ENCODE assay signal across 9 mouse cellular contexts in the genomic region with DNA sequence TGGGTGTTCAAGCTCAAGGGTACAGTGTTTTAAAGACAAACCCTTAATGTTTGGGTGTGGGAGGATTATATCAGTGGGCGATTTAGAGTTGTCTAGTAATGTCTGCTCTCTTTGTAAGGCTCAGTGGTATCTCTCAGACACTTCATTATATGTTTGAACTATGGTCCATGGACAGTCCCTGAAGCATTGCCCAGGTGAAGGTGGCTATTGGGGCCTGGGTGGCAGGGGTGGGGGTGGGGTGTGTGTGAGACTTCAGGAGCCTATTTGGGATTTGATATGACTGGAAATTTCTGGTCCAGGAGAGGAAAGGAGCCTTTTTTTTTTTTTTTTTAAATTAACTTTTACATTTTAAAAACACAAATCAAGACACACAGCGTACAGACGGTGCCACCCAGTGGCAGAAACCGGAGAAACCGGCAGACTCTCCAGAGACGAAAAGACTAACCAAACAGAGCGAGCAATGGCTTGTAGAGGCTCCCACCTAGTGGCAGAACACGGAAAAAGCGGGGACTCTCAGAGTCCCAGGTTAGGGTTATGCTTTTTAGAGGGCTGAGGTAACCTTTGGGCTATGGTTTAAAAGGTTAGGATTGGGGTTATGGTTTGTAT. TPM values are rescaled to one million over a fixed set of nuclear protein-coding genes. Genes with fewer than 3 reads are reported as not detected.
DNase-seq lines count a peak whose midpoint lies in the region; ATAC-seq and TF ChIP-seq lines count a peak whose summit lies in the region.
"Had no signal": no experiment of that assay in that cellular context is flagged by ENCODE, and none has a peak within 500 bp of the region (broad histone marks: within the 10 kb centered on the region; RNA-seq: fewer than 3 reads in every experiment).

No protein-coding gene starts in this region.

- ATAC-seq in forebrain, embryonic 16.5 days: peak; percentile 98
- peak; percentile 79 to 80 for ATAC-seq in hematopoietic stem cell, adult 5-6 weeks (replicated peaks in 1 of 2; ENCODE audit: insufficient read depth in 1 of 2, low FRiP score in 2 of 2, low TSS enrichment in 1 of 2, low read depth in 1 of 2, poor library complexity in 2 of 2, severe bottlenecking in 2 of 2)
- ATAC-seq in lung, embryonic 15.5 days (ENCODE audit: borderline replicate concordance, extremely low read depth, low FRiP score, low TSS enrichment): peak; percentile 80; the same call in 1 of the 2 replicates

- no peak overlapping the region for H3K4me3 ChIP-seq in E14TG2a.4 (replicated peaks; ENCODE audit: low read length)
- H3K4me3 ChIP-seq in forebrain, embryonic 16.5 days (replicated peaks; ENCODE audit: low read length): no peak overlapping the region
- H3K4me3 ChIP-seq in lung, embryonic 15.5 days: no peak overlapping the region
- H3K4me3 ChIP-seq: liver, embryonic 15.5 days had no signal

- 3% methylated on average over 9 of the region's 9 CpGs for WGBS in forebrain, embryonic 16.5 days
- 3% methylated on average over 9 of the region's 9 CpGs for WGBS in lung, embryonic 15.5 days

- no peak overlapping the region for H3K9ac ChIP-seq in forebrain, embryonic 16.5 days (replicated peaks; ENCODE audit: low read depth, low read length)
- no peak overlapping the region for H3K9ac ChIP-seq in lung, embryonic 15.5 days
- H3K9ac ChIP-seq: liver, embryonic 15.5 days had no signal

- H3K4me2 ChIP-seq in forebrain, embryonic 16.5 days (ENCODE audit: low read length): no peak overlapping the region
- no peak overlapping the region for H3K4me2 ChIP-seq in lung, embryonic 15.5 days
- H3K4me2 ChIP-seq: liver, embryonic 15.5 days had no signal

- DNase-seq in c-Kit-positive CD71-positive TER-119-positive erythroid progenitor cells, embryonic 14.5 days (ENCODE audit: low spot score): peak; percentile 35
- DNase-seq in layer of hippocampus, adult 8-10 months (ENCODE audit: low spot score in 2 of 2): peak; percentile 79 to 93
- DNase-seq in ovary, postnatal 14 days (ENCODE audit: low spot score): peak; percentile 79
- DNase-seq in thymus, postnatal 10 days (ENCODE audit: low spot score in 2 of 2): peak; percentile 77 to 88

- peak; percentile 89 for TF ChIP-seq CTCF in E14TG2a.4 (conservative IDR thresholded peaks at IDR 0.05; ENCODE audit: low read length)

- H3K27me3 ChIP-seq in E14TG2a.4 (ENCODE audit: insufficient read depth, low read length): peaks cover 14% of the 10 kb centered on the region
- H3K27me3 ChIP-seq in forebrain, embryonic 16.5 days (replicated peaks; ENCODE audit: control insufficient read depth, insufficient read depth, low read length): no peaks in the 10 kb centered on the region
- no peaks in the 10 kb centered on the region for H3K27me3 ChIP-seq in lung, embryonic 15.5 days
- H3K27me3 ChIP-seq: liver, embryonic 15.5 days had no signal

- no peaks in the 10 kb centered on the region for H3K36me3 ChIP-seq in E14TG2a.4 (ENCODE audit: insufficient read depth, low read length)
- no peaks in the 10 kb centered on the region for H3K36me3 ChIP-seq in forebrain, embryonic 16.5 days (ENCODE audit: control insufficient read depth, insufficient read depth)
- H3K36me3 ChIP-seq in lung, embryonic 15.5 days: no peaks in the 10 kb centered on the region
- H3K36me3 ChIP-seq: liver, embryonic 15.5 days had no signal

- H3K9me3 ChIP-seq in E14TG2a.4 (ENCODE audit: low read length): no peaks in the 10 kb centered on the region
- no peaks in the 10 kb centered on the region for H3K9me3 ChIP-seq in forebrain, embryonic 16.5 days (ENCODE audit: control insufficient read depth, low read length)
- H3K9me3 ChIP-seq in lung, embryonic 15.5 days: no peaks in the 10 kb centered on the region
- H3K9me3 ChIP-seq: liver, embryonic 15.5 days had no signal

- no peak overlapping the region for H3K27ac ChIP-seq in forebrain, embryonic 16.5 days (ENCODE audit: low read length)
- H3K27ac ChIP-seq in lung, embryonic 15.5 days: no peak overlapping the region
- H3K27ac ChIP-seq: liver, embryonic 15.5 days had no signal

- peaks cover 22% of the 10 kb centered on the region for H3K4me1 ChIP-seq in E14TG2a.4 (replicated peaks; ENCODE audit: low read depth, low read length)
- H3K4me1 ChIP-seq in forebrain, embryonic 16.5 days (replicated peaks; ENCODE audit: control insufficient read depth, insufficient read depth, low read length): no peaks in the 10 kb centered on the region
- H3K4me1 ChIP-seq in lung, embryonic 15.5 days: no peaks in the 10 kb centered on the region
- H3K4me1 ChIP-seq: liver, embryonic 15.5 days had no signal

RNA-seq across cellular contexts. Expression of a gene that starts 26.6 kb away (rescaled TPM):
- polyA plus RNA-seq in forebrain, embryonic 16.5 days (2015; fragmentation: Nextera tagmentation; extraction: Ambion mirVana): not detected in 2 replicates
- not detected in 2 replicates for total RNA-seq in hematopoietic stem cell, adult 5-6 weeks (2017)
- total RNA-seq in layer of hippocampus, adult 8-10 months (2022): 1 to 10 TPM in 2 of 4 experiments, under 1 TPM in 1, not detected in 1; 0.27 to 6.1 (median 5.6) TPM
- polyA plus RNA-seq in lung, embryonic 15.5 days (2015; fragmentation: Nextera tagmentation; extraction: Ambion mirVana): 0.10 and 0.81 TPM in 2 replicates

RNA-seq across cellular contexts. Expression of a gene that starts 58.7 kb away (rescaled TPM):
- polyA plus RNA-seq in forebrain, embryonic 16.5 days (2015; fragmentation: Nextera tagmentation; extraction: Ambion mirVana): not detected in 2 replicates
- not detected in 2 replicates for total RNA-seq in hematopoietic stem cell, adult 5-6 weeks (2017)
- 10 to 100 TPM in 1 of 4 experiments, 1 to 10 TPM in 3; 8.1 to 10.4 (median 8.8) TPM for total RNA-seq in layer of hippocampus, adult 8-10 months (2022)
- not detected in 2 replicates for polyA plus RNA-seq in lung, embryonic 15.5 days (2015; fragmentation: Nextera tagmentation; extraction: Ambion mirVana)
- polyA plus RNA-seq: liver, embryonic 15.5 days had no signal

Comparison
In these comparisons a context has a peak if more than half of its experiments do, and no peak if none do; other contexts are left out.
1. DNase-seq: peak in every context shown above with its lines; median percentile 86 in layer of hippocampus, adult 8-10 months; 82 in thymus, postnatal 10 days; 79 in ovary, postnatal 14 days; 35 in c-Kit-positive CD71-positive TER-119-positive erythroid progenitor cells, embryonic 14.5 days.